Mouse (Mus musculus) neural tube, embryonic 14.5 days (tissue): ENCODE measurements around the gene Apobec3. TPM values are rescaled to one million over a fixed set of nuclear protein-coding genes. Genes with fewer than 3 reads are reported as not detected.
"Not testable (repeated sequence)": the region's sequence is repeated elsewhere in the genome, so short reads cannot be mapped to it uniquely, and the experiment has no call there.

Experiments used
- ATAC-seq: fragments of 200-750 bp; cut with Nextera tagmentation; 2 replicates; pipeline ENCODE4 v1.8.0; 2017; ENCODE audit warnings: low read depth, mild to moderate bottlenecking, moderate TSS enrichment, moderate library complexity
- H3K27ac ChIP-seq: fragments of 300-500 bp; sonication (generic); 2 replicates; pipeline ENCODE4 v1.5.1; 2014; ENCODE audit warnings: low read depth, mild to moderate bottlenecking, control low read depth, low read length, moderate library complexity, mixed read lengths
- H3K27me3 ChIP-seq: fragments of 300-500 bp; sonication (generic); 2 replicates; pipeline ENCODE4 v1.6.1; 2014; ENCODE audit warnings: low read length; ENCODE audit not compliant: control insufficient read depth, insufficient read depth
- H3K36me3 ChIP-seq: fragments of 300-500 bp; sonication (generic); 2 replicates; pipeline ENCODE4 v1.6.1; 2014; ENCODE audit warnings: low read length, mixed read lengths; ENCODE audit not compliant: control insufficient read depth, insufficient read depth
- H3K4me1 ChIP-seq: fragments of 300-500 bp; sonication (generic); 2 replicates; pipeline ENCODE4 v1.6.1; 2014; ENCODE audit warnings: low read length; ENCODE audit not compliant: control insufficient read depth, insufficient read depth
- H3K4me2 ChIP-seq: fragments of 300-500 bp; sonication (generic); 2 replicates; pipeline ENCODE4 v1.6.1; 2014; ENCODE audit warnings: mild to moderate bottlenecking, low read depth, low read length, control low read depth
- H3K4me3 ChIP-seq: fragments of 300-500 bp; sonication (generic); 2 replicates; pipeline ENCODE4 v1.5.1; 2014; ENCODE audit warnings: low read depth, low read length, control low read depth, mixed read lengths
- H3K9ac ChIP-seq: fragments of 300-500 bp; sonication (generic); replicated peaks from 2 replicates; pipeline ENCODE4 v1.6.1; 2014; ENCODE audit warnings: low read depth, mild to moderate bottlenecking, control low read depth, low read length, mixed read lengths
- H3K9me3 ChIP-seq: fragments of 300-500 bp; sonication (generic); 2 replicates; pipeline ENCODE4 v1.6.1; 2016; ENCODE audit warnings: low read length; ENCODE audit not compliant: control insufficient read depth
- WGBS: fragments of 180-500 bp; shearing (Covaris S2); extraction: QIAGEN DNeasy Blood & Tissue Kit; methylation state at CpG from one replicate; pipeline ENCODE4 v1.1.7; 2014; 5-methylcytosine and 5-hydroxymethylcytosine counted together
- polyA plus RNA-seq: library from polyadenylated mRNA; unstranded; fragments of >200 nt; fragmentation: Nextera tagmentation; extraction: Ambion mirVana; gene quantifications from 2 replicates; pipeline ENCODE4 v1.2.1, GENCODE M21; 2014

Apobec3 gene
- polyA plus RNA-seq, 1 experiment from 2014 or later = 2.3 TPM

- Histone ChIP-seq H3K9ac (no peak overlapping the region), H3K4me2 (no peak overlapping the region), H3K4me1 (no peaks in the 10 kb centered on the region), H3K9me3 (no peaks in the 10 kb centered on the region), H3K4me3 (no peak overlapping the region), H3K36me3 (no peaks in the 10 kb centered on the region), H3K27me3 (no peaks in the 10 kb centered on the region), H3K27ac (no peak overlapping the region)
- WGBS = 93% methylated on average over 2 of the region's 2 CpGs
- no peak for ATAC-seq
Observed at GRCm38 (mm10) chr15:79901399-79901798, 9.9 kb downstream of the Apobec3 start.

GRCm38 (mm10) chr15:79903081-79903480, 11.6 kb downstream of the Apobec3 start:
- H3K4me2 ChIP-seq, H3K4me3 ChIP-seq, H3K27me3 ChIP-seq, H3K9me3 ChIP-seq, H3K27ac ChIP-seq, H3K36me3 ChIP-seq, H3K4me1 ChIP-seq, H3K9ac ChIP-seq, ATAC-seq: not testable (repeated sequence)
- WGBS = 98% methylated on average over 8 of the region's 8 CpGs

GRCm38 (mm10) chr15:79903963-79904362, 12.5 kb downstream of the Apobec3 start:
- no peak overlapping the region for H3K4me3 ChIP-seq
- H3K27me3 ChIP-seq = no peaks in the 10 kb centered on the region
- no peaks in the 10 kb centered on the region for H3K4me1 ChIP-seq
- H3K9ac ChIP-seq = no peak overlapping the region
- no peak overlapping the region for H3K4me2 ChIP-seq
- H3K27ac ChIP-seq = no peak overlapping the region
- H3K36me3 ChIP-seq = no peaks in the 10 kb centered on the region
- ATAC-seq = no peak
- H3K9me3 ChIP-seq = no peaks in the 10 kb centered on the region

GRCm38 (mm10) chr15:79904678-79905077, 13.2 kb downstream of the Apobec3 start:
- ATAC-seq, H3K36me3 ChIP-seq, H3K9me3 ChIP-seq, H3K4me2 ChIP-seq, H3K9ac ChIP-seq, H3K4me3 ChIP-seq, H3K4me1 ChIP-seq, H3K27ac ChIP-seq, H3K27me3 ChIP-seq: not testable (repeated sequence)
- WGBS = 76% methylated on average over 11 of the region's 11 CpGs

GRCm38 (mm10) chr15:79905211-79905610, 13.8 kb downstream of the Apobec3 start:
- no peak overlapping the region for H3K4me2 ChIP-seq
- no peaks in the 10 kb centered on the region for H3K27me3 ChIP-seq
- H3K9me3 ChIP-seq = no peaks in the 10 kb centered on the region
- no peak for ATAC-seq
- no peak overlapping the region for H3K9ac ChIP-seq
- H3K27ac ChIP-seq = no peak overlapping the region
- no peaks in the 10 kb centered on the region for H3K4me1 ChIP-seq
- H3K36me3 ChIP-seq = no peaks in the 10 kb centered on the region
- H3K4me3 ChIP-seq = no peak overlapping the region
- 24% methylated on average over 12 of the region's 12 CpGs for WGBS

- Histone ChIP-seq H3K4me3 (no peak overlapping the region), H3K27me3 (no peaks in the 10 kb centered on the region), H3K4me2 (no peak overlapping the region), H3K27ac (no peak overlapping the region), H3K4me1 (no peaks in the 10 kb centered on the region), H3K36me3 (no peaks in the 10 kb centered on the region), H3K9ac (no peak overlapping the region), H3K9me3 (no peaks in the 10 kb centered on the region)
- no peak for ATAC-seq
- 52% methylated on average over 14 of the region's 14 CpGs for WGBS
Observed at GRCm38 (mm10) chr15:79906855-79907254, 15.4 kb downstream of the Apobec3 start.

GRCm38 (mm10) chr15:79909006-79909405, 17.5 kb downstream of the Apobec3 start:
- not testable (repeated sequence) for H3K9ac ChIP-seq, H3K27ac ChIP-seq, H3K4me3 ChIP-seq, H3K4me2 ChIP-seq, H3K36me3 ChIP-seq, H3K9me3 ChIP-seq, H3K27me3 ChIP-seq, H3K4me1 ChIP-seq, ATAC-seq
- 94% methylated on average over 3 of the region's 3 CpGs for WGBS

- not testable (repeated sequence) for H3K9ac ChIP-seq, H3K4me1 ChIP-seq, H3K36me3 ChIP-seq, H3K4me3 ChIP-seq, H3K4me2 ChIP-seq, H3K27ac ChIP-seq, H3K27me3 ChIP-seq, H3K9me3 ChIP-seq, ATAC-seq
- 78% methylated on average over 1 of the region's 1 CpGs for WGBS
Observed at GRCm38 (mm10) chr15:79910812-79911211, 19.4 kb downstream of the Apobec3 start.

- 83% methylated on average over 8 of the region's 8 CpGs for WGBS
- H3K9me3 ChIP-seq = no peaks in the 10 kb centered on the region
- no peak overlapping the region for H3K9ac ChIP-seq
- no peaks in the 10 kb centered on the region for H3K27me3 ChIP-seq
- H3K4me3 ChIP-seq = no peak overlapping the region
- no peak overlapping the region for H3K27ac ChIP-seq
- no peaks in the 10 kb centered on the region for H3K36me3 ChIP-seq
- H3K4me2 ChIP-seq = no peak overlapping the region
- ATAC-seq = no peak
- H3K4me1 ChIP-seq = no peaks in the 10 kb centered on the region
Observed at GRCm38 (mm10) chr15:79911339-79911738, 19.9 kb downstream of the Apobec3 start.
